Mouse (Mus musculus): ENCODE results near the gene Ankrd42.

The Ankrd42 gene

GRCm38 (mm10) chr7:92637021-92637625, at the start of gene Ankrd42:
Gene Ankrd42, minus strand, starts transcription at chr7:92637142.
- DNase-seq (ENCODE audit: low spot score), result peak; percentile 80

- DNase-seq (ENCODE audit: low spot score), result no peak
Observed at GRCm38 (mm10) chr7:92677346-92677745, 40.4 kb upstream of the Ankrd42 start.

- no peak for DNase-seq (ENCODE audit: low spot score)
Observed at GRCm38 (mm10) chr7:92675131-92675530, 38.2 kb upstream of the Ankrd42 start.

DNA sequence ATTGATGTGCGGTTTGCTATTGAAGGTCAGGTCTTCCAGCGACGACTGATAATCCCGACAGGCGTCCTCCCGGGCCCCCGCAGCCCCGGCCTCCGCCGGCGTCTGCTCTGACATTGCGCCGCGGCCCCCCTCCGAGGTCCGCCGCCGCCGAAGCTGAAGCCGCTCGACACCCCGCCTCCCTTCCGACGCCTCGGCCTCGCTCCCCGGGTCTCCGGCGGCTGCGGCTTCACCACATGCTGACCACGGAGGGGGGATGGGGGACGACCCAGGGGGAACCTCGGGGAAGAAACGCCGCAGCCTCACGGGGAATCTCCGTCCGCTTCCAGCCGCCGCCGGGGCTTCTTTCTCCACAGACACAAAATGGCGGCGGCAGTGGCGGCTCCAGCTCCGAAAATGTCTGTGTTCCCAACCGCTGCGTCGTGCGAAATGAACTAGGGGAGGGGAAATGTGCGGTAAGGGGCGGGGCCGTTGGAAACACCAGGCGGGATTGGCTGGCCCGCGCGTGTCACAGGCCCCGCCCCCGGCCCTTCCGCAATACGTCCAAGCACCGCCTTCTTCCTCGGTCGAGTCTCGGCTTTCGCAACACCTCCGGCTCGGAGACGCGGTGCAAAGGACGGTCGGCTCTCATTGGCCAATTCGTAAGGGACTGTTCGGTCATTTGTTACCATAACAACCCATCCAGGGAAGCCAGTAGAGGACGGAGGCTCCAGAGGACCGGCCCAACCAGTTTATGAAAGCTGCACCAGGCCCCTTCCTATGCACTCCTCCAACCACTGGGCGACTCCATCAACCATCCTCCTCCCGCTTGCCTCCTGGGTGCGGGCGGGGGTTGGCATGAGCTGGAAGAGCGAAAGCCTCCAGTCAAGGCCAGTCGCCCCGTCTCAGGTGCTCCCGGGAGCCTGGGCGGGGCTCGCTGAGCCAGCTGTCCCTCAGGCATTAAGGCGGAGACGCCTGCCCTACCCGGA, 32.8 kb upstream of the Ankrd42 start, which contains the start of gene Pcf11:
Pcf11 (minus strand) TSS at position 428 of the 965 bp plus-strand sequence.
- DNase-seq (ENCODE audit: low spot score), result peak; percentile 91

DNA sequence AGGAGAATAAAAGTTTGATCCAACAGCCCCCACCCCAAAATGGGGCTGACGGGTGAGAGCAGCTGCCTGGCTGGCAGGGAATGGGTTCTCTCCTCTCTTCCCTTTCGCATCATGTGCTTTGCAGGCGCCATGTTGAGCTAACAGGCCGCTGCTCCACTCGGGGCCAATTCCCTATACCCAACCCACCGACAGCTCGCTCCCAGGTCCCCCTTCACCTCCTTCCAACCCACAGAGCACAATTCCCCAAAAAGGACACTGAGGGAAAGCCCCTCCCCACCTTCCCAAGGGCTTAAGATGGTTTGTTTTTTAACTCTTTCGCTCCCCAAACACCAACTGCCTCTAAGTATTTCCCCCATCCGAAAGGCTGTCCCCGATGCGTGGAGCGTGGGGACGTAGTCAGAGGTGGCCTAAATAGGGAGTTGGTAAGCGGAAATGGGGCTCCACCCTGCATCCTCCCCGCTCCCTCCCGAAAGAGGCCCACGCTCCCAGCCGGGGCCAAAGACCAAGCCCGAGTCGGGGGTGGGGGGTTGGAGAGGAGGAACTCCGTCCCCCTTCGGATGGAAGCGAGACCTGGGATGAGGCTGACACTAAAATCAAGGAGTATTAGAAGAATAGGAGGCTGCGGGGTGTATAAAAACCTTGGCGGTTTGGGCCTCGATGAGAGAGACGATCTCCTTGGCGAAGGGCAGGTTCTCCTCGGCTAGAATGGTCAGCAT, 32.0 kb upstream of the Ankrd42 start:
- peak; percentile 45 for DNase-seq (ENCODE audit: low spot score)

DNA sequence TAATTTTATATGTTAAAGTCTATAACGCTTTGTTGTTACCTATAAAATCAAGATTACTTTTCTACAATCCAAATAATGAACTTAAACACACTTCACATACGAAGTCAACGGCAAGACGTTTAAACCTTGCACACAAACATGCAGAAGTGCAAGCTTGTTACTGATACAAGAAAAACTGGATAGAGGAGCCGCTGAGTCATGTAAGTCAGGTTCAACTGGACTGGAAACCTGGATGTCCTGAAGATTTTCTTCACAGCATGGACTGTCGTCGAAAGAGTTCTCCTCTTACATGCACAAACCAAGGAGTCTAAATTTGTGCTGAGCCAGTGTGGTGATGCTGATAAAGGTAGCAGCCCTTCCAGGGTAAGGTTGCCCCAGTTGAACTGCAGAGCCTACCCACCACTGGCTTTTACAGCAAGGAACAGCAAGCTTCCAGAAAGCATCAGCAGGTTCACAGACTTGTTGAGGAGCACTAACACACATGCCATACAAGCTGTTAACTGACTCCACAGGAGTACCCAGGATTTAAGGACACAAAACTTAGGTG, 29.4 kb upstream of the Ankrd42 start:
- no peak for DNase-seq (ENCODE audit: low spot score)

DNA sequence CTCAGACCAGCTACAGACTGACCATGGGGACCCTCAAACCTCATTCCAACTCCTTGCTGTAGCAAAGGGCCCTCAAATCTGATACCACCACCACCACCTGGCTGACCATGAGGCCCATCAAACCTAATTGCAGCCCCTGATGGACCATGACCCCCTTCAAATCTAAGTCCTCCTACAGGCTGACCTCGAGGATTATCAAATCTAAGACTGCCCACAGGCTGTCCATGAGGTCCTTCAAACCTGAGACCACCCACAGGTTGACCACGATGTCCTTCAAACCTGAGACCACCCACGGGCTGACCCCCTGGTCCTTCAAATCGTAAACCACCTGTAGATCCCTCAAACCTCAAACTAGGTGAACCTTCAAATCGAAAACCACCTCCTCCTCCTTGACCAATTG, 21.1 kb upstream of the Ankrd42 start:
- DNase-seq (ENCODE audit: low spot score), result no peak

GRCm38 (mm10) chr7:92656386-92656785, 19.4 kb upstream of the Ankrd42 start:
- no peak for DNase-seq (ENCODE audit: low spot score)

- no peak for DNase-seq (ENCODE audit: low spot score)
Observed at GRCm38 (mm10) chr7:92653329-92653728, 16.4 kb upstream of the Ankrd42 start.

- DNase-seq (ENCODE audit: low spot score), result no peak
Observed at GRCm38 (mm10) chr7:92647790-92648189, 10.8 kb upstream of the Ankrd42 start.

- DNase-seq (ENCODE audit: low spot score), result no peak
Observed at GRCm38 (mm10) chr7:92642358-92642757, 5.4 kb upstream of the Ankrd42 start.

DNA sequence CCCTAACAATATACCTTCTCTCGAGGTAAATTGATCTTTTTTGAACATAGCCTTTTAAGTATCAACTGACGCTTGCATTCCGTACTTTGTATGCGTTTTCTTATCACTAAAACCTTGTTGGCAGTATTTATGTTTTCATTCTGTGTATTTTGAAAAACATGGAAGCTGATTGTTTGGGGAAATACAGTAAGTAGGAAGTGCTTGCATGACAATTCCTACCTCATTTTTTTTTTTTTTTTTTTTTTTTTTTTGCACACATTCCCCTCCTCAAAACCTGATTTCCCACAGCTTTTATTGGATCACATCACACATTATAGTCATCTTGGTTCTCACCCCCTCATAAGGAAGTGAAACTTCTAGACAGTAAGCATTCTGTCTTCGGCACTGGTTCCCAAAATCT, 1.1 kb upstream of the Ankrd42 start:
- no peak for DNase-seq (ENCODE audit: low spot score)

DNA sequence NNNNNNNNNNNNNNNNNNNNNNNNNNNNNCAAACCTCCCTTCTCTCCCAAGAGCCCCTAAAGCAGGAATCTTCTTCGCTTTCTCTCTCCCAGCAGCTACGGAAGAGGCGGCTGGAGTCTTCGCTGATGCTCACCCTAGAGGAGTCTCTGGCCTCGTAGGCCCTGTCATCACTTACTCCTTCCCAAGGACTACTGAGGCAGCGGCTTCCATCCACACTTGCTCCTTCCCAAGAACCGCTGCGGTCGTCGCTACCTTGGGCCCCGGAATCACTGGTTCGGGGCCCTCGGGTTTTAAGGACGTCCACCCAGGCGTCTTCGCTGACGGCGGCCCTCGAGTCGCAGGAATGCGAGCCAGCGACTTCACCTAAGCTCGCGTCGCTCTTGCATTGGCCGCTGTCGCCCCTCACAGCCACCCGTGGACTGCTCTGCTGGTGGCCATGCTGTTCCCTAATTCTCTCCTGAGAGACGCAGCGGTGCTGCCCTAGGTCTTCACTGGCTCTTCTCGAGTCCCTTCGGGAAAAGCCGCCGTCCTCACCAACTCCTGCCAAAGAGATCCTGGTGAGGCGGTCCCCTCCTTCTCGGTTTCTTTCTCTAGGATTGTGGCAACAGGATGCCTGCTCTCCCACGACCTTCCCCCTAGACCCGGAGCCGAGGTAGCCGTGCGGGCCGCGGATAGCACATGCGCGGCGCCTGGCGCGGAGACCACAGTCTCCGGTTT, 489 bp downstream of the Ankrd42 start:
- no peak for DNase-seq (ENCODE audit: low spot score)

- no peak for DNase-seq (ENCODE audit: low spot score)
Observed at GRCm38 (mm10) chr7:92630167-92630566, 6.8 kb downstream of the Ankrd42 start.

DNA sequence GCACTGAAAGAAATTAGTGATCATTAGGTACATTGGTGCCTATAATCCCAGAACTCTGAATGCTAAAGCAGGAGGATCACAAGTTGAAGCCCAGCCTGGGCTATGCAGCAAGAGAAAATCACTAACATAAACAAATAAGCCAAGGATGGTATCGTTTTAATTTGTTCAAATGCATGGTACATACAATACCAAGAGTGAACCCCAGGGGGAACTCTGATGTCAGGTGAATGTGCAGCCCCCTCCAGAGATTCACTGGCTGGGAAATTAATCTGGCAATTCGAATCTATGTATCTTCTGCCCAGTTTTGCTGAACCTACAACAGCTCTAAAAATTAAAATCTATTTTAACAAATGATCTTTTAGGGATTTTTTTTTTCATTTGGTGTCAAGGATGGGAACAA, 12.5 kb downstream of the Ankrd42 start:
- DNase-seq (ENCODE audit: low spot score), result no peak

- DNase-seq (ENCODE audit: low spot score), result no peak
Observed at GRCm38 (mm10) chr7:92610830-92611229, 26.1 kb downstream of the Ankrd42 start.

DNA sequence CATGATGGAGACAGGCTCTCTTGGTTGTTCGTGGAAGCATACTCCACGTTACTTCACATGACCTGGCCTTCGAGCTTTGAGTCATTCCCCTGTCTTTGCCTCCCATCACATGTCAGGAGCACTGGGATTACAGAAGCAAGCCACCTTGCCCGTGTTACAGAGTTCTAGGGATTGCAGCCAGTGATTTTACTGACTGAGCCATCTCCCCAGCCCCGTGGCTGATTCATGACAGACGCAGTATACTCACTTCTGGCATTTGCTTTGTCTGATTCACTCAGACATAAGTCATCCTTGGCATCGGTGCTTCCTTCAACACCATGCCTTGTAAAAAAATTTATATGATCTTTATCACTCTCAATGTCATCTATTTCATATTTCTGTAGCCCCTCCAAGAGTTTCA, 32.0 kb downstream of the Ankrd42 start:
- no peak for DNase-seq (ENCODE audit: low spot score)

GRCm38 (mm10) chr7:92590842-92591241, 46.1 kb downstream of the Ankrd42 start:
- no peak for DNase-seq (ENCODE audit: low spot score)

DNA sequence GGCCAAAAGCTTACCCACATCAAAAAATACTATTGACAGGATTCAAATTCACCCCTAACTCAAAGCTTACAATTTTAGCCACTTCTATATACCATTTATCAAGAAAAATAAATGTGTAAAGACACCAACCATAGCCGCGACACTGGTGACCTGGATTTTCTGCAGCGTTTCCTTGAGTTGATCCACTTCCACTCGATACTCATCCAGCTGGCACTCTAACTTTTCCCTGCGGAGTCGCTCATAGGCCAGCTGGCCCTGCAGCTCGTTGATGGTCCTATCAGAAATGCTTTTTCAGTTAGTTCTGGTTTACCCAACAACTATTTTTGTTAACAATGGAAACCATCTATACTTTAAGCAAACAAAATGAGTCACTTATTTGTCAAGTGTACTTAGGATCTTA, 47.0 kb downstream of the Ankrd42 start:
- DNase-seq (ENCODE audit: low spot score), result no peak

- DNase-seq (ENCODE audit: low spot score), result no peak
Observed at GRCm38 (mm10) chr7:92583567-92583966, 53.4 kb downstream of the Ankrd42 start.

GRCm38 (mm10) chr7:92580491-92581207, 56.3 kb downstream of the Ankrd42 start:
- no peak for DNase-seq (ENCODE audit: low spot score)

Data from ovary, postnatal 10 days (tissue).